Mouse (Mus musculus): Measurements from ENCODE around the gene Dgkz.

Gene Dgkz

DNA sequence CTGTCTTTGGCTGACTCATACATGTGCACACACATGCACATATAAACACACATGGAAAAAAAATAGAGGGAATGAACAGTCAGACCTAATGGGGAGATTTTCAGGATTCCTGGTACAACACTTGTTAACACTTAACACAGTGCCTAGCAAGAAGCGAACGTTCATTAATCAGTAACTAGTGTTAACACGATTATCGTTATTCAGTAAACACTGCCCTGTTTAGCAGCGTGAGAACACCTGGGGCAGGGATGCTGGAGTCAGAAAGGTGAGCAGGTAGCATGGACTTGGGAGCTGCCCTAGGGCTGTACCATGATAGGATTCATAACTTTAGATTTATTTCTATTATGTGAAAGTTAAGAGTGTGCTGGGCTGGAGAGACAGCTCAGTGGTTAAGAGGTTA, 20.3 kb upstream of the Dgkz start:
- DNase-seq (ENCODE audit: low spot score) = no peak

DNA sequence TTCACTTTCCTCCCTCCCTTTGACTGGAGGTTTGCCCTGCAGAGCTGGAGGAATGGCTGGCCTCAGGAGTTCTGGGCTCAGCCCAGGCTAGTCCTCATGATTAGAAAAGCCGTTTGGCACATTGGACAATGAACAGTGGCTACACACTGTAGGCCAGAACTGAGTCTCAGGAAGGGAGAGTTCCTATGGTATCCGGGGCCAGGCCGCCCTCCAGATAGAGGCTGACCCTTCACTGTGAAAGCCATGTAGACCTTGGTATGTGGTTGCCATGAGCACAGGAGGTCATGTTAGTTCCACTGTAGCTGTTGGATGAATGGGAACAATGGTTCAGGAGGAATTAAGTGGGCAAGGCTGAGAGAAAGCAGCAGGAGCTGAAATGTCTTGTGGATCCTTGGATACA, 17.7 kb upstream of the Dgkz start:
- no peak for DNase-seq (ENCODE audit: low spot score)

DNA sequence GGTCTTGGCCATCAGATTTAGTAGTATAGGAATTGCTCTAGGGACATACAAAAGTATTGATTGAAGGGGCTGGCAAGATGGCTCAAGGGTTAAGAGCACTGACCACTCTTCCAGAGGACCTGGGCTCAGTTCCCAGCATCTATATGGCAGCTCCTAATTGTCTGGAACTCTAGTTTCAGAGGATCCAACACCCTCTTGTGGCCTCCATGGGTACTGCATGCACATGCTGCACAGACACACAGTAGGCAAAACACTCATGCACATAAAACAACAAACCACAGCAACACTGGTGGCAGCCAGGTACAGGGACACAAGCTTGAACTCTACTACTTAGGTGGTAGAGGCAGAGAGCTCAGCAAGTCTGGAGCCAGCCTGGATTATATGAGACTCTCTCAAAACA, 14.1 kb upstream of the Dgkz start:
- DNase-seq (ENCODE audit: low spot score) = peak; percentile 27

DNA sequence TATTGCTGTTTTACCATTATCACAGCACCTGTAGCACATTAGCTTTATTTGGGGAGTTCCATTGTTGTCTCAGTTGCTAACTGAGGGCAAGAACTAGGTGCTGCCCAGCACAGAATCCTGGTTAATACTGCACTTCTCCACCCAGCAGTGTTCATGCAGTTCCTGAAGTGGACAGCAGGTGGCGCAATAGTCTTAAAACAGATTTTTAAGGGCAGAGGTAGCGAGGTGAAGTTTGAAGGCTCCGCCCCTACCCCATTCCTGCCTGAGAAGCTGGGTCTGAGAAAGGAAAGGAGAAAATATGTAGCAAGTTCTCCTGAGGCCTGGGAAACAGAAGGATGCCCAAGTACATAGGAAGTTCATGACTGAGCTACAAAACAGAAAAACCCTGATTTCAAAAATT, 11.9 kb upstream of the Dgkz start:
- peak; percentile 70 for DNase-seq (ENCODE audit: low spot score)

DNA sequence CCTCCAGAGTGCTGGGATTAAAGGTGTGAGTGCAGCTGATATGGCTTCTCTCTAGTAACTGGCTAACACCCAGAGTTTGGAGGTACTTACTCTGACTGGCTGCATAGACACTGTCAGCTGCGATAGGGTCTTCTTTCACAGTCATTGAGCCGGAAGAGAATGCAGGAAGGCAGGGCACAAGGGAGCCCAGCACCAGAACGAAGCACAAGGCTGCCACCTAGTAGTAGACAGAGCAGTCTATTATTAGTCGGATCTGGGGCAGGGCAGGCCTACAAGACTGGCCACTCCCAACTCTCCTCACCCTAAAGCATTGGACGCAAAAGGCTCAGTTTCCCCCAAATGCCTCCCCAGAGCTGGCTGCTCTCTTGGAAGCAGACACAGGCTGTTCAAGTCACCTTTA, 10.4 kb upstream of the Dgkz start:
- peak; percentile 41 for DNase-seq (ENCODE audit: low spot score)

DNA sequence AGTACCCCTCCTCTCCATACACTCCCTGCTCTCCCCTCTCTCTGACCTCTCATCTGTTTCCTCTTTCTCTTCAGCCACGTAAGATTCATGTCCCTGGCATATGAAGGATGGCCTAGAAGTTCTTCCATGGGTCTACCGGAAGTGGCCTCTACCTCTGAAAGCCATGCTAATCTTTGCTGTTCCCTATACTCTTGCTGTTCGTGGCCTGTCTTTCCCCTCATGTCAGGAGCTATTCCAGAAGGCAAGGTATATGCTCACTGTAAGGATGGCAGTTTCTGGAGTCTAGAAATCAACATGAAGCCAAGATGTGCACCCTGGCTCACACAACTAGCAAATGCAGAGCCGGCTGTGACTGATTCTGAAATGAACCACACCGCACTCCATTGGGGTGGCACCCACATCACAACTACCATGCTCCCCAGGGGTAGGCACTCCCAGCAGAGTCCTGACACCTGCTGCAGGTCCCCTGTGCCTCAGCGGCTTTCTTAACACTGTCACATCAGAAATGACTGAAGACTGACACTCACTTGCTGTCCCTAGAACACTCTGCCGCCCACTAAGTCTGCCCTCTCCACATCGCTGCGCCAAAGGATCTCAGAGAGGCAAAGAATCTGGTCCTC, 9.4 kb upstream of the Dgkz start:
- peak; percentile 31 for DNase-seq (ENCODE audit: low spot score)

DNA sequence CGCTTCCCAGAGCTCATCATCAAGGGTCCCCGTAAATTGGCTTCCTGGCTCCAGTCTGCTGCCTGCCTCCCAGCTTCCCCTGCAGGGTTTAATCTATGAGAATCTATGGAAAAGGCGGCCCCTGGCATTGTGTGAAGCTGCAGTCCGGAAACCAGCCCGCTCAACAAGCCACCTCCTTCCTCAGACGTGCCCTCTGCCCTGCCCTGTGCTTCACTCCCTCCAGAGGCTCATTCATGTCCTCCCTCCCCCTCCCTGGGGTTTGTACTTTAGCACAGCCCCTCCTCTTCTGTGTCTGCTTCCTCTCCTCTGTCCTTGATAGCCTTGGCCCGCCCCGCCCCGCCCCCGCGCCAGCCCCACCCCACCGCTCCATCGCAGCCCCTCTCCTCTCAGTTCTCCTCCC, 8.8 kb upstream of the Dgkz start:
- peak; percentile 87 for DNase-seq (ENCODE audit: low spot score)

DNA sequence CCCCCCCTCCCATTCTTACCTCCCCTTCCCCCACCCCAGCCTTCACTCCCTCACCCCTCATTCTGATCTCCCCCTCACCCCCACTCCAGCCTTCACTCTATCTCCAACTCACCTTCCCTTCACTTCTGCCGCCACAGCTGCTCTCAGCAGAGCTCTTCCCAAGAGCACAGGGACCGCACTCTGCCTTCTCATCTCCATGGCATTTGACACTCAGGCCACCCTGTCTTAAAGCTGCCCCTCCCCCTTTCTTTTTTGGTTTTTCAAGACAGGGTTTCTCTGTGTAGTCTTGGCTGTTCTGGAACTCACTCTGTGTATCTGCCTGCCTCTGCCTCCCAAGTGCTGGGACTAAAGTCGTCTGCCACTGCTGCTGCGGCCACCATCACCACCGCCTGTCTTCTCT, 5.2 kb upstream of the Dgkz start:
- no peak for DNase-seq (ENCODE audit: low spot score)

DNA sequence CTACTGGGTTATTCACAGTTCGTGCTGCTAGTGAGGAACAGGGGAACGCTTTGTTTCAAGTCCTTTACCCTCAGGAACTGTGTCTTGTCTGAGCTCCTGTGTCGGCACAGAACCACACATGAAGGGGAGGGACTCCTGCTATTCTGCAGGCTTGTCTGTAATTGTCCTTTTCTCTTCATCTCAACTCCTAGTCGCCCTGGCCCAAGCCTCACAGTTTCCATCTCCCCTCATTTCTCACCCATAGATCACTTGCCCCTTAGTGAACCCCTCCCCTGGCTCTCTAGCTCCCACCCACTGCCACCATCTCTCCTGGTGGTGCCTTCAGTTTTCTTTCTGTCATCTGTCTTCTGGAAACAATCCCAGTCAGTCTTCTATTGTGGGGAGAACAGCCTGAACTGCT, 4.6 kb upstream of the Dgkz start:
- no peak for DNase-seq (ENCODE audit: low spot score)

DNA sequence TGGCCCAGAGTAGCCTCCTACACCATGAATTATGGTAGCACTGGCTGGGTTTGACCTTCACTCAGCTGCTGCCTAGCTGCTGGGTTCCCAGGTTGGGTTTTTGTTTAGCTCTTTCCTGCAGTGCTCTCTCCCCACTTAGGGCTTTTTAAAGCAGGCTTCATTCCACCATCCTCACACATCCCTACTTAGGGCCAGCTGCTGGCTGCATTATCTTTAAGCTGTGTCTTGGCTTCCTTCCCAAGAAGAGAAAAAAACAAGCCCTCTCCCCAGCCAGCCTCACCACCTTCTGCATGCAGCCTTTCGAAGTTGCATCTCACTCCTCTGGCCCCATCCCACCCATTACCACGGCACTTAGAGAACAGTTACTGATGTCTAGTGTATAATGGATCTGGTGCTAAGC, 2.9 kb upstream of the Dgkz start:
- DNase-seq (ENCODE audit: low spot score) = no peak

DNA sequence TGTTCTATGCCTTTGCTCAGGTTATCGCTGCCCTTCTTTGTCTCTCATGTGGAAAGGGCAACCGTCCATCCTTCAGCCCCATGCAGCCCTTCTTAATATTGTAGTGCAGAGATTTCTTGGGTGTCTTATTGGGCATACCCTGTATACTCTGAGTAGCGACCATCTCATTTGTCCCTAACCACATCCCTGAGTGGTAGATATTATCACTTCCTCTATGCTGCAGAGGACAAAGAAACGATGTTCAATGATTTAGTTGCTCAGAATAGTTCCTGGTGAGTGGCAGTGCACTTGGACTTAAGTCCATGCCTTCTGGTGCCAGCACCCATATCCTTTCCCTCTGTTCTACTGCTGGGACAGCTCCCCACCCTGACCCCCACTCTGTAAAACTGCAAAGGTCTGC, 2.3 kb upstream of the Dgkz start:
- DNase-seq (ENCODE audit: low spot score) = no peak

DNA sequence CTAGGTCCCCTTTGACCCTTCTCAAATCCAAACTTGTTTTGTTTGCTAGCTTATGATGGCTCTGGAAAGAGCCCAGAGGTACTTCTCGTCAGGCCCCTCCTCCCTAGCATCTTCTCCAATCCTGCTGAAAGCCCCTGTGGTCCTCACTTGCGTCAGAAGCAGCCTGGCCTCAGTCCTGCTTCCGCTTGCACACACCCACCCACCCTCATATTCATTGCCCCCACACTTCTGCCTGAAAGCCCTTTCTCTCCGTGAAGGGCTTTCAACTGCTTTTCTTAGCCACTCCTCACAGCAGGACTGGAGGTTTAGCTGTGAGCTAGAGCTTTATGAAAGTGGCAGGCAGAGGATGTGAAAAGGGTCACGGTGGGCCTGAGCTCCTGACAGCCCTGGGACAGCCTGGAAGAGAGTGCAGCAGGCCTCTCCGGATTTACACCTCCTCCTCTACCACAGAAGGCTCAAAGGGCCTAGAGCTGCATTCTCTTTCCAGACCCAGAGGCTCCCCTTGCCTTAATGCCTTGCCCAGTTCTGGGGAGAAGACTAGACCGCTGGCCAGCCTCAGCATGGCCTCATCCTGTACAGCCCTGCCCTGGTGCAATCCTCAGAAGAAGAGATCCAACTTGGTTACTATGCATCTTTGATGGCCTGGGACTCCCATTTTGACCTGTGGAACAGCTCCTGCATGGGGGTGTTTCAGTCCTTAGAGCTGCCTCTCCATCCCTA, 2.1 kb downstream of the Dgkz start:
- DNase-seq (ENCODE audit: low spot score) = no peak

DNA sequence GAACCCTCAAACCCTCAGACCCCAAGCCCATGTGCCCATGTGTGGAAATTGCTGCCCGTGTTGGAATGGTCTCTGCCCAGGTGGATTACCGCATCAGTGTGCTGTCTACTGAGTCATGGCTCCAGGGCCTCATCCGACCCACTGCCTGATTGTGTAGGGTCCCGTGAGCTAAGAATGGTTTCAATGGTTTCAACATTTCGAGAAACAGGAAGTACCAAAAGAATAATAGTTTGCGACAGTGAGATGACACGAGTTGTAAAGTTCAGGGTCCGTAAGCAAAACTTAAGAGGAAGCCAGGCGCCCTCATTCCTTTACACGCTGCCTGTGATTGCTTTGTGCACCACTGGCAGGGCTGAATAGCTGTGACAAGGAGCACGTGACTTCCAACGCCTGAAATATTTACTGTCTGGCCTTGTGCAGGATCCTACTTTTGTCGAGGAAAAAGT, 3.5 kb downstream of the Dgkz start:
- DNase-seq (ENCODE audit: low spot score) = peak; percentile 62

DNA sequence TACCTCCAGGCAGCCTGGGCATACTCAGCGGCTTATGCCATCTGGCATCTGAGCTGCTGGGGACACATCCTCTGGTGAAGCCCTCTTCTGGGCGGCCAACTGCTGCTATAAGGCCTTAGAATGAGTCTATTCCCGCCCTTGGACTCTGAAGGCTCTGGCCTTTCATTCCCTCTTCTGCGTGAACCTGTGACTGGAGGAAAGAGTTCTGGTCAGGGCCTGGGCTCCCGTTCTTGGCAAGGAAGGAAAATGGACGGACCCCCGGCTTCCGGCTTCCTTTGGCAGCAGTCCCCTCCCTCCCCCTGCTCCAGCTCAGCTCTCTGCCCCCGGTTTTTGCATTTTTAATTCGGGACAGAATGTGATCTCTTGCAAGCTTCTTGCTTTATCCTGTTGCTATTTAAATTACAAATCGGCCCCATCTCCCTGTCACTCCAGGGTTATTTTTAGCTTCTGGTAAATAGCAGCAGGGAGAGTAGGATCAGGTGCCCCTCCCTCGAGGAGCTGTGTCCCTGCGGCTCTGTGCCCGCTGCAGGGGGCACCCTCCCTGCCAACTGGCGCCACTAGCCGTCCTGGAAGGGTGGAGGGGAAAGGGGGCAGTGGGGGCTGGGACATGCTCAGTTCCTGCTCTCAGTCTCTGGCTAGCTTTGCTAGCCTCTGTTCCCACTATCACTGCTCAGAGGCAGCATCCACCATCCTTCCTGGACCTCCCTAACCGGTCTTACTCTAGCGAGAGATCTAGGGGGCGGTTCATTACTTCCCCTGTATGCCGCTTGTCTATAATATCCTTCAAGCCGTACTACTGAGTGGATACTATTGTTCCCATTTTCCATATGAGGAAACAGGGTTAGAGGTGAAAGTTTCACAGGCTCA, 4.2 kb downstream of the Dgkz start:
- no peak for DNase-seq (ENCODE audit: low spot score)

DNA sequence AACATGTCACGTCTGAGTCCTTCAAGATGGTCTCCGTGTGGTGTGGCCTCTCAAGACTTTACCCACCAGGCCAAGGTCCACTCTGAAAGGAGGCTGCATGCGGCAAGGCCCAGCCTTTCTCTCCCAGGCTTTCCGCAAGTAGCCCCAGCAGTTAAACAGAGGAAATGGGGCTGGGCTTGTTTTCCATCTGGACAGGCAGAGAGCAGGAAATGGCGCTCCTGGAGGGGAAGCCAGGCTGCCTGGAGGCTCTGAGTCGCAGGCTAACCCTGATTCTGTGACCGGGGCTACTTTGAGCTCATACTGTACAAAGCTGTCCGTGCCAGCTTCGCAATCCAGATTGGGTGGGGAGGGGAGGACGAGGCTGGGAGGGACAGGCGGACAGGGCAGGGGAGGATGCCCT, 7.7 kb downstream of the Dgkz start:
- DNase-seq (ENCODE audit: low spot score) = no peak

DNA sequence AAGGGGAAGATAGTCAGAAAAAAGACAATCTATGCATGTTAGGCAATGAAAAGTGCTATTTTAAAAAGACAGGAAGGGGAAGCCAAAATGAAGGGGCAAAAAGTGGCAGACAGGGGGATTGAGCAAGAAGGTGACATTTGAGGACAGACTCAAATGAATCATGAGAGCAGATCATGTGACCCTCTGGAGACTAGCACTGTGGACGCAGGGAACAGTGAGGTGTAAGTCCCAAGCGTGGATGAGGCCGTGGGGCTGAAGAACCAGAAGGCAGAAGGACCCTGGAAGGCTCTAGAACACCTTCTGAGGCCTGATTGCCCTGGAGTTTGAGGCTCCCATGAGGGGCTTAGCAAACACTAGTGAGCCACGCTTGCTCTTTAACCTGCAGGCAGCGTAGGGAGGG, 9.3 kb downstream of the Dgkz start:
- no peak for DNase-seq (ENCODE audit: low spot score)

DNA sequence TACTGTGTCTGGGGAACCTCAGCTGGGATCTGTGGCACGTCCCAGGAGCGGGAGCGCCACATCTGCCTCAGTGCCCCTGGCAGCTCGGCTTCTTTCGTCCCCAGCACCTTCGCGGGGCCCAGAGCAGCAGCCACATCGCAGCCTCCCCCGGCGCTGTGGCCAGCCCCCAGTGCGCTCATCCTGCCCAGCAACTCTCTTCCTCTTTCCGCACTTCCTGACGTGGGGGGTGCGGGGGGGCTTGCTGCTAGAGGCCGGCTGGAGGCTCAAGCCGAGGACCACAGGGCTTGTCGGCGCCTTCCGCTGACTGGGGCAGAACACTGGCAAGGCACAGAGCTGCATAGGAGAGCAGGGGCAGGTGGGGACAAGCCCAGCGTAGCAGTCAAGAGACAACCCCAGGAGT, 10.2 kb downstream of the Dgkz start:
- peak; percentile 37 for DNase-seq (ENCODE audit: low spot score)

DNA sequence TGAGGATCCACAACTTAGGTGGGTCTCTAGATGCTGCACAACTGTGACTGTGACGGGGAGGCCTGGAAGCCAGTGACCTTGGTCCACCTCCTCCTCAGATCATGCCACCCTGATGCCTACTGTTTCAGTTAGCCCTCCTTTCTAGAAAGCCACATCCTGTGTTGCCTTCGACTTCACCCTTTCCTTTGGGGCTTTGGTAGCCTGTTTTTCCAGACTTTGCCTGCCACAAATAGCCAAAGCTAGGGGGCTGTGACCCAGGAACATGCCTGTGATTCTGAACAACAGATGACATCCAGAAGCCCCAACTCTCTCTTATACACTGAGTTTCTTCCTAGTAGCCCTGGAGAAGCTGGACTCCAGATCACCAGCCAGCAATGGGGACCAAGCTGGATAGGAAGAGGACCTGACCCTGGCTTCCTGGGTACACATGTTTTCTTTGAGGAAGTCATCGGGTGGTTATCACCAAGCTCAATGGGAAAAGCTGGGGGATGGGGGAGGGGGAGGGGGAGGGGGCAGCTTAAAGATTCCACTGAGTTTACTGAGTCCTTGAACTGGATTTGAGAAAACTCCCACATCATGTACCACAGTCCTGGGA, 11.0 kb downstream of the Dgkz start:
- DNase-seq (ENCODE audit: low spot score) = no peak

DNA sequence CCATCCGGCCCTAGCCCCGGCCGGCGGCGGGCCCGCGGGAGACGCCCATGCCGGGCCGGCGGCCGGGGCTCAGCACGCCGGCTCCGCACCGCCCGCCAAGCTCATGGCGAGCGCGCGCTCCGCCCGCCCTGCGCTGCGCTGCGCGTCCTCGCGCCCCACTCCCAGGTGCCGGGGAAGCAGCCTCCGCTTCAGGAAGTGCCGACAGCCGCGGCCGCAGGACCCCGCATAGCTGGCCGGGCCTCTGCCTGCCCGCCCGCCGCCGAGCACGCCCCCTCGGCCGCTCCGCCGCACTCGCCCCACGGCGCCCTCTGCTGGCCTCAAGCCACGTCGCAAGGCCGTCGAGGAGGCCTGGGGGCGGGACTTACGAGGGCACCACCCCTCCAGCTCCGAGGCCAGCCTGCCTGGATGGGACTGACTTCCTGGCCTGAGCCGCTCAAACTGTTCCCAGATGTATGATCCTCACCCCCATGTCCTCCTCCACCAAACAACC, 12.2 kb downstream of the Dgkz start:
- DNase-seq (ENCODE audit: low spot score) = peak; percentile 97

DNA sequence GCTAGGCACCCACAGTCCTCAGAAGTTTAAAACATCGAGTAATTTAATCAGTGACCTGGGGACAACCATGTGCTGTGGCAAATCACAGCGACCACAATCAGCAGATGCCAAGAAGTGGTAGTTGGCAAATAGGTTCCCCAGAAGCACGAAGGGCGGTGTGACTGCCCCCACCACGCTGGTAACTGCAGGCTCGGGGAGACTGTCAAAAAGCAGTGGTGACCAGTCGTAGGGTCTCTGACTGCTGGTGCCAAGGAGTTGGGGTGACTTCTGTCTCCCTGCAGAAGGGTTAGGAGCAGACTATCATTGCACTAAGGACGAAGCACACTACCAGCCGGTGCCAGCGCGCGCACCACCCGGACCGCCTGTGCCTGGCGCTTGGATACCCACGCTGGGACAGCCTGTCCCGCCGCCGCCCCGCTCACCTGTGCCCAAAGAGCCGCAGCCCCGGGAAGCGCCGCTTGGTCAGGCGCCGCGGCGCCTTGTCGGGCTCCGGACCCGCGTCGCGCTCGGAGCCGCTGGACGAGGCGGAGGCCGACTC, 12.7 kb downstream of the Dgkz start:
- DNase-seq (ENCODE audit: low spot score) = peak; percentile 38

DNA sequence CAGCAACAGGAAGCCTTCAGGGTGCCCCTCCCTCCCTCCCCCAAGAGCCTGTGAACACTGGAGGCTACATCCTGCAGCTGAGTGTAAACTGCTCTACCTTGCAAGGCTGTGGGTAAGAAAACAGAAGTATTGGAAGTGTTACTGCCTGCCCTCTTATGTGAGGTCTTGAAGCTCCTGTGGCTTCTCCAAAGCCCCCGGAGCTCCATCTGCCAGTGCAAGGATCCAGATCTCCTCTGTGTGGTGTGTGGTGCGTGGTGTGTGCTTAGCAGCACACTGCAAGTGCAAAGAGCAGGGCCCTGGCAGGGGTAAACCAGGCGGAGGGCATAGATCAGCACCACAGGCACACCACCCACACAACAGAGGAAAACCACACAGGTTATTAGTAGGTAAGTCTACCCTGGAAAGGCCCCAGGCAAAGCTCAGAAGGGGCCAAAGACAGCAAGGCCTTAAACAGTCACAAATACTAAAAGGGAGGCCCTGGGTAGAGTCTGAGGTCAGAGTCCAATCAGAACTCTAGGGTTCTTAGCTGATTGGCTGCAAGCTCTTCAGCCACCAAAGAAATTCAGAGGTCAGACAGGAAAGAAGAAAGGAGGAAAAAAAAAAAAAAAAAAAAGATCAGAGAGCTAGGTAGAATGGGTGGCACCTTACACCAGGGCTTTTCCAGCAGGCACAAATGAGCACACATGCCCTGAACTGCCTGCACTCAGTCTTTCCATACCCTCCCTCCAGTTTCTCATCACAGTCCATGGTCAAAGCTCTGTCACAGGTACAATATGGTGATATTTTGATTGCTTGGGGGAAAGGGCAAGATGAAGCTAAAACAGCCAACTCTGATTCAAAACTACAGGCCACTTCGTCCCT, 13.5 kb downstream of the Dgkz start:
- DNase-seq (ENCODE audit: low spot score) = peak; percentile 55
